Mouse (Mus musculus): ENCODE data around the gene Adam15.

DNA sequence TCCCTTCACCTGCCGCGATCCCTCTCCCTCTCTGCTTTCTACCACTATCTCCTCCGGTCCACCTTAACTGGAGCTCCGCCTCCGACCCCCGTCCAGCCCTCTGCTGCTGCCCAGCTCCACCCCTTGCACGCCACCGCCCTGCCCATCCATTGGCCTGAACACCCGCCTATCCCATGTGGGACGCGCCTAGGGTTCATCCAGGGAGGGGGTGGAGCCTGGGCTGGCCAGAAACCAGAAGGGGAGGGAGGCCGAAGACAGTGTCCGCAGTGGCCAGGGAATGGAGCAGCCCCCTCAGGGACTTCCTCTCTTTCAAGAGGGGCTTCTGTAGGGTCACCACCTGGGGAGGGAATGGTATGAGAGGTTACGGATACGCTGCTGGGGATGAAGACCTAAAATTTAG lies 43.8 kb upstream of the Adam15 start:
- TF ChIP-seq CTCF (IDR thresholded peaks at IDR 0.05; ENCODE audit: low read depth) (no peak), EP300 (IDR thresholded peaks at IDR 0.05; ENCODE audit: low read depth) (no peak)

All from liver, postnatal 0 days (tissue).